Mouse (Mus musculus) megakaryocyte, embryonic 14.5 days (primary cell): ENCODE measurements at regions not wholly inside any gene's neighbourhood (a gene's known extent, or its start where the extent isn't known, plus 50 kb on each side); places are given as distances from the start of the nearest gene placed in this dataset.

Experiments
- H3K27me3 ChIP-seq: replicated peaks from 2 replicates; pipeline ENCODE3; 2012; ENCODE audit warnings: inconsistent platforms
- H3K36me3 ChIP-seq: replicated peaks from 2 replicates; pipeline ENCODE3; 2012; ENCODE audit warnings: low read length, inconsistent platforms, mixed read lengths
- H3K4me1 ChIP-seq: 2 replicates; pipeline ENCODE4 v1.6.1; 2012; ENCODE audit warnings: inconsistent platforms
- H3K4me3 ChIP-seq: replicated peaks from 2 replicates; pipeline ENCODE3; 2012; ENCODE audit warnings: moderate library complexity, mild to moderate bottlenecking, inconsistent platforms
- H3K9me3 ChIP-seq: 2 replicates; pipeline ENCODE4 v1.6.1; 2012; ENCODE audit warnings: inconsistent platforms
- FLI1 ChIP-seq: IDR thresholded peaks from 2 replicates; pipeline ENCODE4 v1.6.1; 2012; ENCODE audit warnings: low read length, inconsistent platforms, mixed read lengths
- GATA1 ChIP-seq: IDR thresholded peaks from 3 replicates; pipeline ENCODE4 v1.6.1; 2012; ENCODE audit warnings: mixed read lengths, low read length, inconsistent platforms, borderline replicate concordance

- no peak for TF ChIP-seq FLI1
- no peak for TF ChIP-seq GATA1
- Histone ChIP-seq H3K4me3 (no peak overlapping the region), H3K27me3 (no peaks in the 10 kb centered on the region), H3K36me3 (no peaks in the 10 kb centered on the region), H3K9me3 (peaks cover 40% of the 10 kb centered on the region), H3K4me1 (no peaks in the 10 kb centered on the region)
These were observed 94.4 kb upstream of the Epb41l3 start for GRCm38 (mm10) chr17:68981120-68981519.

DNA sequence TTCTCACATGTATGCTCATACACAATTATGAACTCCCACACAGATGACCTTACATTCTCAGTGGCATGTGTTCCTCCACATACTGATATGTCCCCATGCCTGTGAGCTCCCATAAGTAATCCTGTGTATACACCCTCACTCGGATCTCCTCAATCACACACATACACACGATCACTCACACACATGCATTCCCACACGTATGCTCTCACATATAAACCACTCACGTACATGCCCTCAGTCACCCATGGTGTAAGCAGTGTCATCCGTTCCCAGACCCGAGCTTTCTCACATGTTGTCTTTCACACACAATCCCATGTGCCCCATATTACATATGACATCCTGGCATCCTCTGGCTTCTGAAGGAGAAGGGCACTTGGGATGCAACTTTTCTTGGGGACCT is 93.4 kb upstream of the Epb41l3 start:
- peaks cover 42% of the 10 kb centered on the region for H3K9me3 ChIP-seq
- H3K4me3 ChIP-seq: no peak overlapping the region
- no peak for TF ChIP-seq FLI1
- TF ChIP-seq GATA1: no peak
- no peaks in the 10 kb centered on the region for H3K27me3 ChIP-seq
- H3K4me1 ChIP-seq: no peaks in the 10 kb centered on the region
- no peaks in the 10 kb centered on the region for H3K36me3 ChIP-seq

GRCm38 (mm10) chr17:68999913-69000312 is 75.6 kb upstream of the Epb41l3 start:
- no peaks in the 10 kb centered on the region for H3K27me3 ChIP-seq
- no peaks in the 10 kb centered on the region for H3K36me3 ChIP-seq
- no peaks in the 10 kb centered on the region for H3K4me1 ChIP-seq
- no peak overlapping the region for H3K4me3 ChIP-seq
- no peak for TF ChIP-seq FLI1
- TF ChIP-seq GATA1: no peak
- H3K9me3 ChIP-seq: peaks cover 40% of the 10 kb centered on the region

DNA sequence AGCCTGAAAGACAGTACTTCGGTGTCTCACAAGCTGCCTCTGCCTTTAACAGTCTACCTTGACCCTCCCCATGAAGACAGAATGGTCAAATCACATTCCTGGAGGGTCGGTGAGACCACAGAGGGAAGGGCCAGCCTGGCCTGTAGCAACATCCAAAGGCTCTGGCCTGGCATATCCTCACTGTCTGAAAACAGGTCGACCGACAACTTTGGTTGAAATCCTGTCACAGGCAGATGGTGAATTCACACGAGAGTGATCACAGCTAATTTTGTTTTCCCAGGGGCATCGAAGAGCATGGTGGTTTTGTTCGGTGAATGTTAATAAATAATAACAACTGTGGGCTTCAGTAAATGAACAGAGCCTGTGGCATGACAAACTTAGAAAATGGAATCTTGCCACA is 71.4 kb upstream of the Epb41l3 start:
- TF ChIP-seq FLI1 (no peak), GATA1 (no peak)
- Histone ChIP-seq H3K9me3 (peaks cover 54% of the 10 kb centered on the region), H3K36me3 (no peaks in the 10 kb centered on the region), H3K4me1 (no peaks in the 10 kb centered on the region), H3K27me3 (no peaks in the 10 kb centered on the region), H3K4me3 (no peak overlapping the region)

- no peak for TF ChIP-seq FLI1
- H3K27me3 ChIP-seq: no peaks in the 10 kb centered on the region
- no peaks in the 10 kb centered on the region for H3K36me3 ChIP-seq
- peaks cover 42% of the 10 kb centered on the region for H3K9me3 ChIP-seq
- H3K4me1 ChIP-seq: no peaks in the 10 kb centered on the region
- peak overlapping the region; percentile 56 for H3K4me3 ChIP-seq
These were observed 69.2 kb upstream of the Epb41l3 start for GRCm38 (mm10) chr17:69006272-69006671.
